Mouse (Mus musculus): ENCODE results near the gene Jakmip3. TPM values are rescaled to one million over a fixed set of nuclear protein-coding genes. Genes with fewer than 3 reads are reported as not detected.

Gene Jakmip3
- total RNA-seq, 2 experiments from 2014 or later: not detected

DNA sequence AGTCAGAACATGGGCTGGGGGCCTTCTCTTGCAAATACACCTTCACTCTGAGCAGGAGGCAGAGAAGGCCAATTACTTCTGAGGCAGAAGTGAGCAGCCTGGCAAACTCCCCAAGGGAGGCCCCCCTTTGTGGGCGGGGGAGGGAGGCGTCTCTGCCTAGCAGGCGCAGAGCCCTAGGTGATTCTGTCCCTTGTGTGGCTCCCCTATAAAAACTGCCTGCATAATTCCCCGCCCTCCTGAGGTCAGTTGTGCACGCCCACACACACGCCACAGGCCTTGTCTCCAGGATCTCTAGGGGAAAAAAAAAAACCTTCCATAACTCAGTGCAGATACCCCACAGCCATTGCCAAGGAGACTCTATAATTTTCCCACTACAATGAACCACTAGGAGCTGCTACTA lies 189.8 kb downstream of the Jakmip3 start:
- intact Hi-C loops (cut with DNase I; ENCODE audit: low total_unique reads): no loop called here
- no peak for DNase-seq

DNA sequence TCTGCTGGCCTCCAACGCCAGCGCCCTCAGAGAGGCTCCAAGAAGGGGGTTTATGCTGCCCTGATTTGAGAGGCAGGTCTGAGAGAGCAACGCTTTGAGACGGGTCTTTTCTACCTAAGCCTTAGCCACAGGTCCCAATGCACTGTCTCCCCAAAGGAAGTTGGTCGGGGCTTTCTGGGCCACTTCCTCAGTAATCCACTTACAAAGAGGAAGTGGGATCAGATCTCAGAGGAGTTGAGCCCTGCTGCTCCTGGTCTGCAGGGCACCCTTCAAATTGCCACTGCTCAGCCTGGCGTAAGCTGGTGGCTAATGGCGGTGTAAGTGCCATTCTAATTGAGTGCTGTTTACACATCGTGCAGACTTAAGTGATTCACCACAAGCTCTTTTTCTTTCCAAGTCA lies 191.0 kb downstream of the Jakmip3 start:
- no peak for DNase-seq
- intact Hi-C loops (cut with DNase I; ENCODE audit: low total_unique reads): no loop called here

DNA sequence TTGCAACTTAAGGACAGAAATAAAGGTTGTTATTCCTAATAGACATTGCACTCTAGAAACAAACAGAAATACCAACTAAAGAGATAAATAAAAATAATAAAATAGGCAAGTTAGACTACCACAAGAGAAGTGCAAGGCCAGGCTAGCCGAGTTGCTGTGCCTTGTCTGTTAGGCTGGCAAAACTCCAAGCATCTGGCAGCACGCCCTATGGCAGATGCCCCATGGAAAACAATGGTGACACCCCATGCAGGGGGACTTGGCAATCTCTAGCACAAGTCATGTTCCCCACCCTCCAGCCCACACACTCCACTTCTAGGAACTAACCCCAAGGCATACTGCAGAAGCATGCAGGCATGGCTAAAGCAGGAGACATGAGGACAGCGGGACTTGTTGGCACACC lies 192.9 kb downstream of the Jakmip3 start:
- DNase-seq: no peak
- intact Hi-C loops (cut with DNase I; ENCODE audit: low total_unique reads): no loop called here

Other genes with a start within 250 kb of the Jakmip3 start
- gene Ppp2r2d, start 94.7 kb upstream of the Jakmip3 start, total RNA-seq (2021): 10 to 100 TPM; 25.5 to 28.6 TPM
- gene Mapk1ip1, start 94.5 kb upstream of the Jakmip3 start, total RNA-seq (2021): 10 to 100 TPM; 11.9 to 21.3 TPM
- gene Bnip3, start 31.2 kb upstream of the Jakmip3 start, total RNA-seq (2021): 100 to 1,000 TPM in 1 of 2 experiments, 10 to 100 TPM in 1; 96.4 to 147 TPM
- 1 to 10 TPM; 1.2 to 1.3 TPM for gene Dpysl4, start 145.3 kb downstream of the Jakmip3 start, total RNA-seq (2021)